Mouse (Mus musculus): ENCODE measurements around the gene Srp54c. TPM values are rescaled to one million over a fixed set of nuclear protein-coding genes. Genes with fewer than 3 reads are reported as not detected.

Srp54c gene
- polyA plus RNA-seq, 1 experiment = 14.9 TPM

DNA sequence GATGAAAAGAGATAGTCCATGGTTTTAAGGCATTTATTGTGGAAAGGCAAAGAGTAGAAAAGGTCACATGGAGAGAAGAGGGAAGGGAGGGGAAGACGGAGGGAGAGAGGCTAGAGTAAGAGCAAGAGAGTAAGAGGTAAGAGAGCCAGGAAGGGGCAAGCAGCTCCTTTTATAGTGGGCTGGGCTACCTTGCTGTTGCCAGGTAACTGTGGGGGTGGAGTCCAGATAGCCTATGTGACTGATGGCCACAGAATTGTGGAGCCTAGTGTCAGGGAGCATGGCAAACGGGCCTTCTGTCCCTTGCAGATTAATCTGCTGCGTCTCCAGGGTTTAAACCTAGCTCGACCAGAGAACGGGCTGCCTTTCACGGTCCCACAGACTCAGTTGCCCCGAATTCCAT is 81.9 kb downstream of the Srp54c start:
- DNase-seq (ENCODE audit: low read depth) = no peak

Other genes starting within 250 kb of the Srp54c start
- gene Gm20403, start 243.6 kb upstream of the Srp54c start, polyA plus RNA-seq (2012; rRNA removed) = not detected in 2 replicates
- 4.6 and 5.4 TPM in 2 replicates for gene Baz1a, start 215.8 kb upstream of the Srp54c start, polyA plus RNA-seq (2012; rRNA removed)
- gene 2700097O09Rik, start 150.1 kb upstream of the Srp54c start, polyA plus RNA-seq (2012; rRNA removed) = 7.1 and 7.3 TPM in 2 replicates
- 19.2 and 20.4 TPM in 2 replicates for gene Srp54a, start 149.9 kb upstream of the Srp54c start, polyA plus RNA-seq (2012; rRNA removed)
- 7.7 and 8.6 TPM in 2 replicates for gene Fam177a, start 105.7 kb upstream of the Srp54c start, polyA plus RNA-seq (2012; rRNA removed)
- 13.9 and 22.1 TPM in 2 replicates for gene Srp54b, start 75.1 kb upstream of the Srp54c start, polyA plus RNA-seq (2012; rRNA removed)
- gene 1700047I17Rik2, start 30.6 kb upstream of the Srp54c start, polyA plus RNA-seq (2012; rRNA removed) = 1.1 TPM in 1 of 2 replicates, not detected in the other
- 7.8 and 10.0 TPM in 2 replicates for gene 1110008L16Rik, start 69.4 kb downstream of the Srp54c start, polyA plus RNA-seq (2012; rRNA removed)
- 2.3 and 2.4 TPM in 2 replicates for gene Ppp2r3c, start 72.8 kb downstream of the Srp54c start, polyA plus RNA-seq (2012; rRNA removed)
- gene Psma6, start 154.1 kb downstream of the Srp54c start, polyA plus RNA-seq (2012; rRNA removed) = 70.7 and 88.6 TPM in 2 replicates